Mouse (Mus musculus) liver (tissue): Measurements from ENCODE around the gene Gm9918.
"Not testable (repeated sequence)": the region's sequence is repeated elsewhere in the genome, so short reads cannot be mapped to it uniquely, and the experiment has no call there.

Source experiments
- DNase-seq: peaks from one replicate; pipeline ENCODE4 v3.0.0-alpha.2; 2020; ENCODE audit warnings: mixed read lengths

Gm9918 gene

GRCm38 (mm10) chr15:102270274-102270960 is at the start of gene Gm9918:
Gene Gm9918, plus strand, starts transcription at chr15:102270563.
- no peak for DNase-seq

DNA sequence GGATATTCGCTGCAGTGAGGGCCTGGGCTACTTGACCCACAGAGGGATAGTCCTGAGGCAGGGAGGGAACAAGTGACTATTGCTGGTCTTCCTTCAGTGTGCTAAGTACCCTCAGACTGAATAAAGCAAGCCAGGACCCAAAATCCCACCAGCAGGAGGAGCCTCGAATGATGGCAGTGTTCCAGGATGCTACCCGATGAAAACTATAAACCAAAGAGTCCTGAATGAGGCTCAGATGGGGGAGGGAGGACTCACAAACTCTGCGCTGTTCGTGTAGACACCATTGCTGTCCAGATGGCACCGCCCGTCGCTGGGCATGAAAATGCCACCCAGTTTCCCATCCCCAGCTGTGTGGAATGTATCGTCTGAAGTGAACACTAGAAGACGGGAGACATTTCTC is 48.0 kb upstream of the Gm9918 start:
- no peak for DNase-seq

GRCm38 (mm10) chr15:102224186-102224991 is 46.0 kb upstream of the Gm9918 start:
- DNase-seq, result peak; percentile 83

GRCm38 (mm10) chr15:102224992-102225617 is 45.3 kb upstream of the Gm9918 start:
- DNase-seq, result peak; percentile 62

- not testable (repeated sequence) for DNase-seq
These were observed 44.7 kb upstream of the Gm9918 start for GRCm38 (mm10) chr15:102225619-102226018.

DNA sequence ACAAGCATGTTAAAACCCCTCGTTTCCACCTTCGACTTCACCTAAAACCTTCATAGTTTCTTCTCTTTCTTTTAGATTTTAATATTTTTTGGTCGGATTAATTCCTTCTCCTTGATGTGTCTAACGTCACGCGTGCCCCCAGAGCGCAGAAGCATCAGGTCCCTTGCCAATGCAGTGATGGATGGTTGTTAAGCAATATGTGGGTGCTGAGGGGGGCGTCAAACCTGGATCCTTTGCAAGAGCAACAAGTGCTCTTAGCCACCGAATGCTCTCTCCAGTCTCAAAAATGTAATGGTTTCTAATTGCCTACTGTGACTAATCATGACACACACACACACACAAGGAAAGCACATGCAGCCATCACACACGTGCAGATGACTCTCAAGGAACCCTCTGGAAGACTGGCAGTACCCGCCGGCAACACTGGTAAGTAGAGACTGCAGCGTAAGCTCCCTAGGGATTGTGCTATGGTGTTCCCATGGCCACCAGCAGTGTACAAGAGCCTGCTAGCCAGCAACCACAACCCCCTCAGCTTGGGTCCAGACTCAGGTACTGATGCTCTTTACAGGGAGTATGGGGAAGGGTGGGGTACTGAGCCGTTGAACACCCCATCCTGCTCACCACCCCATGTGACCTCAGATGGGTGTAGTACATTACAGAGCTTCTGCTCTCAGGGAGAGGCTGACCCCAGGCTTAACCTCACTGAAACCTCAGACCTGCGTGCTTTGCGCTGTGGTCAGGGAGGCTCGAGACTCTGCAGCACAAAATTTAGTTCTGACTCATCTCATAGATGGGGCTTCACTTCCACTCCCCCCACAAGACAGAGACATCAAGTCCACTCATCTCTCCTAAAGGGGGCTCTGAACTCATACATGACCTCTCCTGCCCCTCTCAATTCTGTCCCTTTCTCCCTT is 39.7 kb upstream of the Gm9918 start:
- DNase-seq, result no peak

DNA sequence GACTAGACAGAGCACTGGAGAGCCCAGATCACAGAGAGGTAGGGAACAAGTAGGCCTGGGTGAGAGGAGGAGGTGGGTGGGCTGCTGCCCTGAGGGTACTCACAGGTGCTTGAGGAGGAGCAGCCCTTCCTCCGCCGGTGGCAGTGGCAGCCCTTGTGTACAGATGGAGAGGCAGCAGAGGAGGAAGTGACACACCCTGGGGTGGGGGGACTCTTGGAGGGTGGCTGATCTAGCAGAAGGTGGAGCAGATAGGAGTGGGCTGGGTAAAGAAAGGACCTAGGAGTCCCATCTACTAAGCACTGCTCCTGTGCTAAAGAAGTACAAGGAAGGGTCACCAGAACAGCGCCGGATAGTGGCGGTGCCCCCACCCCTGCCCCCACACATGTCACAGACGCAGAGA is 38.6 kb upstream of the Gm9918 start, which contains the start of gene Itgb7:
Gene Itgb7 (minus strand): TSS at position 197 of the 400 bp plus-strand sequence.
- DNase-seq, result peak; percentile 82

- no peak for DNase-seq
These were observed 37.6 kb upstream of the Gm9918 start for GRCm38 (mm10) chr15:102232764-102233163.

GRCm38 (mm10) chr15:102233896-102234295 is 36.5 kb upstream of the Gm9918 start:
- DNase-seq, result no peak

- no peak for DNase-seq
These were observed 34.9 kb upstream of the Gm9918 start for GRCm38 (mm10) chr15:102235371-102236027.

DNA sequence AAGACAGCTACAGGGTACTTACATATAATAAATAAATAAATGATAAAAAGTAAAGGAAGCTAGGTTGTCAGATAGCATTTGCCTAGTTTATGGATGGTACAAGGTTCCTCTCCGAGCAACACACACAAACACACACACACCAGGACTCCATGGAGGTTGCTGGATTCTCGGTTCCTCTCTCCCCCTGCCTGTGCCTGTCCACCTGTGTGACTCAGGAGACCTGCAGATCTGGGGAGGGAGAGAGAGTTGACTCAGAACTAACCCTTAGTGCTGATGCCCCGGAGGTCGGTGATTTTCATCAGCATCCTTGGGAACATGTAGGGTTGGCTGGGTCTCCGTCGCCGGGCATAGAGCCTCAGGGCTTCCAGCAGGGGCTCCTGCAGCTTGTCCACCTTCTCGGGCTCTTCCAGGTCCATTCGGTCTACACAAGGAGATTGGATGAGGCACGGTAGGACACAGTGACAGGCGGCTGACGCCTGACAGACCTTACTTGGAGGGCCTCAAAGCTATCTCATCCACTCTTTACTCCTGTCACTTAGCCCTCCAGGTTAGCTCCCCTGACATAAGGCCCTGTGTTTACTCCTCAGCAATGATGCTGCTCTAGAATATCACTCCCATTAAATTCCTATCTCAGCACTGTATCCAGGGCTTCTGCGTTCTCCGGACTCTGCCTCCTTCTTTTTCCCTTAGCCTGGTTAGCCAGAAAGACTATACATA is 31.7 kb upstream of the Gm9918 start:
- DNase-seq, result no peak

- DNase-seq, result peak; percentile 81
These were observed 31.1 kb upstream of the Gm9918 start for GRCm38 (mm10) chr15:102239260-102239590.

- DNase-seq, result no peak
These were observed 30.5 kb upstream of the Gm9918 start for GRCm38 (mm10) chr15:102239851-102240250.

- DNase-seq, result peak; percentile 33
These were observed 29.8 kb upstream of the Gm9918 start for GRCm38 (mm10) chr15:102240607-102241006.

DNA sequence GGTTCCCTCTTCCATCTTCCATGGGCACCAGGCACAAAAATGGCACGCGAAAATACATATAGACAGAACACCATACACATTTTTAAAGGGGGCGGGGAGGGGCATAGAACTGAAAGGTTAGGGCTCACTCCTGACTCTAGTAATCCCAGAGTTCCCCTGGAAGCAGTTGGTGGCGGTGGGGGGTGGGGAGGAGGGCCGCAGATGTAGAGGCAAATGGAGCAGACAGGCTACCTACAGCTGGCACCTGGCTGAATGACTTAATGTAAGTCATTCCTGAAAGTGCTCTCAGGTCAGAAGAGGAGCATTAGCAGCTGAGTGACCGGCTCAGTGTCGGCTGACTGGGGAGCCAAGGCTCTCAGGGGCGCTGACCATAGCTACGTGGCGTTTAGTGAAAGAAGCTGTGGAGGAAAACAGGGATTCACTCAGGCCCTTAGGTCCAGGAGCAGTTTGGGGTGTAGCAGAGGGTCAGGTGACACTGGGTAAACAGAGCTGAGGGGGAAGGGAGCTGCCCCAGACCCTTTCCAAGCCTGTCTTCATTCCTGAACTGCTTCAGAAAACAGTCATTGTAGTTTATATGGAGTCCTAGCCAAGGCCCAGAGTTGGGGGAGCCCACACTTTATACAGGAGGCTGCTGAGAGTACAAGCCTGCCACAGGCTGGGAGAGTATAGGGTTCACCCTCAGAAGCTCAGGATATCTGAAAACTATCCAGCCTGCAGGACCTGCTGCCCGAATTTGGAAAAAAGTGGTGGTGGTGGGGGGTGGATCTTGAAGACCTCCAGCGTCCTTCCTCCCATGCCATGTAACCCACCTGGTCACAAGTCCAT is 27.7 kb upstream of the Gm9918 start:
- no peak for DNase-seq

DNA sequence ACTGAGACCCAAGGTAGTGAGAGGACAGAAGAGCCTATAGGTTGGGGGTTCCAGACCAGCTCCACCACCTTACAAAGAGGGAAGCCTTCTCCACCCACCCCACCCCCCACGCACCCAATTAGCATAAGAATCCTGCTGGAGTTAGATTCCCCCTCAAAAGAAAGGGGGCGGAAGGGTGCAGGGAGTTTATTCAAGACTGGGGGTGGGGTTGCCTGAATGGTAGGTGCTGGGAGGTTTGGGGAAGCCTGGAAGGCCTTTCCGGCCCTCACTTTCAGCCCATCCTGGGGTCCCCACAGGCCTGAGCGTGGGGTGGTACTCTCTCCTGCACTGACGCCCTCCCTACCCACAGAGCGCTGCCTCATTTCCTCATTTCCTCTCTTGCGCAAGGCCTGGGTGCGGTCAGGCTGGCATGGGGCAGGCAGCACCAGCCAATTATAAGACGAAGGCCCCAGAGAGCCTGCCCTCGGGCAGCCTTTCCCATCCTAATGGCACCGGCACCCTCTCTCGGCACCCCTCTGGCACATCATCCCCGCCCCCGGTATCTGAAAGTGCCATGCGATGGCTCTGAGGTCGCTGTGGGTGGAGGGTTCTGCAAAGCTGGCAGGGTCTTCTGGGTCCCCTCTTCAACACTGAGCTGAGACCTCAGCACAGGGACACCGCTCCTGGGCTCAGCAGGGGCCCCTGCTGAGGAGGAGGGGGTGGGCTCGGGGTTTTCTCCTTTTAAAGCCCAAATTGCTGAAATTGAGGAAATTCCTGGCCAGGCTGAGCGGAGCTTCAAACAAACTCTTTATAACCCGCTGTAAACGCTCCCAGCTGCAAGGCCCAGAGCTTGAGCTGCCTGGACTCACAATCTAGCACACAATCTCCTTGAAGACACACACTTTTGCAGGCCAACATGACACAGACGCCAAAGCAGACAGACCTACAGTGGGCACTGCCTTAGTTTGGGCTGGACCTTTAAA is 26.9 kb upstream of the Gm9918 start:
- peak; percentile 62 for DNase-seq

GRCm38 (mm10) chr15:102244306-102245191 is 25.8 kb upstream of the Gm9918 start:
- DNase-seq, result no peak

DNA sequence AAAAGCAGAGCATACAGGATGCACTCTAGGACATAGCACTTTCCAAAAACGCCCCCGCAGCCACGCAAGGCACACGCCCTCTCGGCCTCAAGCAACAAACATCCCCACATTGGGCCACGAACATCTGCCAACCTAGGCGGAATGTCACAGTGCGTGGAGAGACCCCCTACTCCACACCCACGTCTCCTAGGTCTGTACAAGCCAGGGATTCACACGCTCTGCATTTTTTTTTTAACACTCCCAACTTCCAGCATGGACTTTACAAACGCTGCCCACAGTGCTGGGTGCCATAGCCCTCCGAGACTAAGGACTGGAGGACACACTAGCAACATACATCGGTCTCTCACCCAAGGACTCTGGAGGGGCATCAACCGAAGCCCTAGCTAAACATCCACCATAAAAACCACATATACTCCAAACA is 24.9 kb upstream of the Gm9918 start:
- DNase-seq, result no peak
